Mouse (Mus musculus): Measurements from ENCODE around the gene Abl2.
"Not testable (repeated sequence)": the region's sequence is repeated elsewhere in the genome, so short reads cannot be mapped to it uniquely, and the experiment has no call there.

Abl2 gene

DNA sequence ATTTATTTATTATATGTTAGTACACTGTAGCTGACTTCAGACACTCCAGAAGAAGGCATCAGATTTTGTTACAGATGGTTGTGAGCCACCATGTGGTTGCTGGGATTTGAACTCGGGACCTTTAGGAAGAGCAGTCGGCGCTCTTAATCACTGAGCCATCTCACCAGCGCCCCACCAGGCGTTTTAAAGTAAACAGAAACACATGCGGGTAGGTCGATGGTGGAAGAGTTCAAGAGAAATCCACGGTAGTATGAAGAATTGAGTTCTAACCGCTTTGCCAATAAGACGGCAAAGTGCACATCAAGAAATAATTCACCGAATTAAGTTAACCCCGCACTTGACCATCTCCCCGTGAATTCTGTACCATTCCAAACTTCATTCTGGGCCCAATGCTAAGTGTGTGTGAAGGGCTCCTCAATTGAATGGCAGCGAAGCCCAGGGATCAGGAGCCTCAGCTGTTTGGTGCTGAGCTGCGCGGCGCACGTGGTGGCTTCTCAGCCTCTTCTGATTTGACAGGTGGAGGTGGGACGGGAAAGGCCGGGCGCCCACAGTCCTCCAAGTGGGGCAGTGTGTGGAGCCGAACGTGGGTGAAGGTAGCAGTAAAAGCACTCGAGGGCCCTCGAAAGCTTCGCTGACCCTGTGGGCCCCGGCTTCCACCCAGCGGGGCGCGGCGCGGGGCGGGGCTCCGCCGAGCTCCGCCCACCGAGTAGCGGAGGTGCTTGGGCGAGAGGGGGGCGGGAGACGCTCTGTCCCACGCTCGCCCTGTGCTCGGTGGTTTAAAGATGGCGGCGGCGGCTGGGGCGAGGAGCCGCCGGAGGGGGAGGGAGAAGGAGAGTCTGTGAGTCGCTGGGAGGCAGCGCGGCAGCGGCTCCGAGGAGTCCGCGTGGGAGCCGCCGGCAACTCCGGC is at the start of gene Abl2:
Gene Abl2 (plus strand): TSS at position 763 of the 907 bp plus-strand sequence.
- in situ Hi-C loops (cut with MboI, MseI) = no loop called here

DNA sequence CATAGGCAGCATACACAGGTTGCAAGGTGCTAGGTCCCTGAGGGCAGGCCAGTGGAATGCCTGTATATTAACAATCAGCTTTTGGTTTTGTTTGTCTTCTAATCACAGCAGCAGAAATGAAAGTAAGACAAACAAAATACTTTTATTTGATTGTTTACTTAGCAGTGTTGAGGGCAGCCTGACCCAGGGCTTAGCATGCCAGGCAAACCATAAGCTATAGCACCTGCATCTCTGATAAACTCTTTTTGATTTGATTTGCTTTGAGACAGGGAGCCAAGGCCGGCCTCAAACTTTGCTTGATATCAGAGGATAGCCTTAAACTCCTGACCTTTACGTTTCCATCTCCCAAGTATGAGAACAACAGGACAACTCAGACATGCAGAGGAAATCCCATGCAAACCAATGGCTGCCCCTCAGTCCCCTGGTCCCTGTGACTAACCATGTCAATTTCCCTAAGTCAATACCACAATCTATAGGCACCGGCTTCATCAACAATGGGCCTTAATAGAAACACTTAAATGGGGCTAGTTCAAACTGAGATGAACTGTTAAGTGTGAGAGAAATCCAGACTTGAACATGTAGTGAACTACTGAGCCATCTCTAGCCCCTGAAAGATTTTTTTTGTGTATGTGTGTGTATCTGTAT is 38.3 kb upstream of the Abl2 start:
- in situ Hi-C loops (cut with MboI, MseI) = no loop called here

DNA sequence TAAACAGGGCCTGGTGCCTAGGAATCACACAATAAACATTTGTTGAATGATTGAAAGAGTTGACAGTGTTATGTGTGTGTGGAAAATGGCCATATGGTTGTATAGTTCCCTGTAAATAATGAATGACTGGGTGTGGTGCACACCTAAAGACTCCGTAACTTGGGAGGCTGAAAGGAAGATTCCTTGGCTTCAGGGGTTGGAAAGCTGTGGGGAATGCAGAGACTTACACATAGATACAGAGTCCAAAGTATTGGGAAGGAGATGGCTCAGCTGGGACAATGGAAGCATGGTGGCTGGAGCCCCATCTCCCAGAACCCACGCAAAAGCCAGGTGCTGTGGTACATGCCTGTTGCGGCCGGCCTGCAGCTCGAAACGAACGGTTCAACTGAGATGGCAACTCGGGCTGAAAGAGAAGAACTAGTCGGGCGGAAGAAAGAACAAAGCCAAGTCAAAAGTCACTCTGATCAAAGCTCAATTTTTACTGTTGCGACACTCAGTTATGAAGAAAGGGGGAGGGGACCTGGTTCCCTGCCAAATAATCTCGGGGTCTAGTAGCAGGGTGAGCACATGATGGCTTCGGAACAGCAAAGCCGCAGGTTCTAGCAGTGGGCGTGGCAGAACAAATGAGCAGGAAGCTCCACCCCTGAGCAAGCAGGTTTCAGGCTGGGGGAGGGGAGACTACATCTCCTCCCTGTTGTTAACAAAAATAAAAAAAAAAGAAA is 36.6 kb upstream of the Abl2 start:
- in situ Hi-C loops (cut with MboI, MseI) = no loop called here

DNA sequence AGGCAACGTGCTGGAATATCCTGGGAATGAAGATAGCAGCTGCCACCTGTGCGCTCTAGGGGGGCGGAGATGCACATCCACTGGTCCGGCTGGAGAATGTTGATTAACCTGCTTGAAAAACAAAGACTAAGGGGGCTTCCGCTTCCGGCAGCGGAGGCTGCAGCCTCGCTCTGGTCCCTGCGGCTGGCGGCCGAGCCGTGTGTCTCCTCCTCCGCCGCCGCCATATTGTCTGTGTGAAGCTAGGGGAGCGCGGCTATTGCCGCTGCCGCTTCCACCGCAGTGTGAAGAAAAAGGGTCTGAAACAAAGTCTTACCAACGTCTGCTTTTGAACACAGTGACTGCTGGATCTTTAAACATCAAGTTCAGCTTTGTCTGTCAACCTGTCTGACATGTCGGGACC is 34.7 kb upstream of the Abl2 start, which contains the start of gene Gm10031:
Gene Gm10031 (plus strand): TSS at position 171 of the 400 bp plus-strand sequence.
- in situ Hi-C loops (cut with MboI, MseI) = not testable (repeated sequence)

DNA sequence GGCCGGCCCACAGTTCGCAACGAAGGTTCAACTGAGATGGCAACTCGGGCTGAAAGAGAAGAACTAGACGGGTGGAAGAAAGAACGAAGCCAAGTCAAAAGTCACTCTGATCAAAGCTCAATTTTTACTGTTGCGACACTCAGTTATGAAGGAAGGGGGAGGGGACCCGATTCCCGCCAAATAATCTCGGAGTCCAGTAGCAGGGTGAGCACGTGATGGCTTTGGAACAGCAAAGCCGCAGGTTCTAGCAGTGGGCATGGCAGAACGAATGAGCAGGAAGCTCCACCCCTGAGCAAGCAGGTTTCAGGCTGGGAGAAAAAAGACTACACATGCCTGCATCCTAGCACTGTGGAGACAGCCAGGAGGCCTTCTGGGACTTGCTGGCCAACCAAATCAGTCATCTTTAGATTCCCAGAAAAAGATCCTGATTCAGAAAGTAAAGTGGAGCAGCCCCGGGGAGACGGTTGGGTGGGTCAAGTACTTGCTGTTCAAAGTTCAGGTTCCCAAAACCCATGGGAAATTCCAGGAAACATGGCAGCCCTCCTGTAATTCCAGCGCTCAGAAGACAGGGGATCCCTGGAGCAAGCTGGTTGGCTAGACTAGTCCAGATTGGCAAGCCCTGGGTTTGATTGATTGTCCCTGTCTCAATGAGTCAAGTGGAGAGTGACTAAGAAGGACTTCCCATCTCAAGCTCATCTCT is 26.0 kb upstream of the Abl2 start:
- in situ Hi-C loops (cut with MboI, MseI) = not testable (repeated sequence)

DNA sequence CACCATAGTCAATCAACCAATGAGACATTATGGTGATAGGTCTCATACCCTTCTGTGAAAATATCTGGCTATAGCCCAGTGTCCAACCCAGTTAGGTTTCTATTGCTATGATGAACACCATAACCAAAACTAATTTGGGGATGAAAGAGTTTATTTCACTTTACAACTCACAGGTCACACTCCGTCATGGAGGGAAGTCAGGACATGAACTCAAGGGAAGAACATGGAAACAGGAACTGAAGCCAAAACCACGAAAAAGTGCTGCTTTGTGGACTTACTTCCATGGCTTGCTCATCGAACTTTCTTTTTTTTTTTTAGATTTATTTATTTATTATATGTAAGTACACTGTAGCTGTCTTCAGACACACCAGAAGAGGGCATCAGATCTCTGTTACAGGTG is 25.1 kb upstream of the Abl2 start:
- in situ Hi-C loops (cut with MboI, MseI) = no loop called here

DNA sequence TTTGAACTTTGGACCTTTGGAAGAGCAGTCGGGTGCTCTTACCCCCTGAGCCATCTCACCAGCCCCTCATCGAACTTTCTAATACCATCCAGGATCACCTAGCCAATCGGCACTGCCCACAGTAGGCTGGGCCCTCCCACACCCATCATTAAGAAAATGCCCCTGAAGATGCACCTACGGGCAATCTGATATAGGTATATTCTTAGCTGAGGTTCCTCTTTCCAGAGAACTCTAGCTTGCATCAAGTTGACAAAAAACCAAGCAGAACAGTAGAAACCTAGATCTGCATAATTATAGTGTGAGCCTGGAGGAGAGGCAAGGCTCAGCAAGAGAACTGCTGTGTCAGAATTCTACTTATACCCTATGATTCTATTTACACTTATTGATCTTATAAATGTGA is 24.7 kb upstream of the Abl2 start:
- in situ Hi-C loops (cut with MboI, MseI) = no loop called here

DNA sequence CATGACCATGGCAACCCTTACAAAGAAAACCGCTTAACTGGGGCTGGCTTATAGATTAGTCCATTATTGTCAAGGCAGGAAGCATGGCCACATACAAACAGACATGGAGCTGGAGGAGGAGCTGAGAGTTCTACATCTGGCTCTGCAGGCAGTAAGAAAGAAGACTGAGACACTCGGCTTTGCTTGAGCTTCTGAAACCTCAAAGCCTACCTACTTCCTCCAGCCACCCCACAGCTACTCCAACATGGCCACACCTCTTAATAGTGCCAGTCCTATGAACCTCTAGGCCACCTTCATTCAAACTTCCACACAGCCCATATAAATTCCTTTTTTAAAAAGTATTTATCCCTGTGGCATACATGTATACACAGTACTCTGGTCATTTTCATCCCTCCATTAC is 21.6 kb upstream of the Abl2 start:
- in situ Hi-C loops (cut with MboI, MseI) = loop anchor here (5.0 kb wide), 1 partner anchor 95 kb away; no protein-coding TSS in a partner anchor

DNA sequence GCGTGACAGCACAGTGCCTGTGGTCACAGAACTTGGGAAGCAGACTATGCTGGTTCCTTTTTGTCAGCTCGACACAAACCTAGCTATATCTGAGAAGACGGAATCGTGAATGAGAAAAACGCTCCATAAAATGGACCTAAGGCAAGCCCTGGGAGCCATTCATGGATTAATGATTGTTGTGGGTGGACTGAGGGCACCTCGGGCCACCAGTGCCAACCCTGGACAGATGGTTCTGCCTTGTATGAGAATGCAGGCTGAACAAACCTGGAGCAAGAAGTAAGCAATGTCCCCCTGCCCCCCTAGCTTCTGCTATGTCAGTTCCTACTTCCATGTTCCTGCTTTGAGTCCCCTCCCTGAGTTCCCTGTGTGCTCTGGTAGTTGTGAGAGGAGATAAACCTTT is 20.9 kb upstream of the Abl2 start:
- in situ Hi-C loops (cut with MboI, MseI) = loop anchor here (5.0 kb wide), 1 partner anchor 95 kb away; no protein-coding TSS in a partner anchor

DNA sequence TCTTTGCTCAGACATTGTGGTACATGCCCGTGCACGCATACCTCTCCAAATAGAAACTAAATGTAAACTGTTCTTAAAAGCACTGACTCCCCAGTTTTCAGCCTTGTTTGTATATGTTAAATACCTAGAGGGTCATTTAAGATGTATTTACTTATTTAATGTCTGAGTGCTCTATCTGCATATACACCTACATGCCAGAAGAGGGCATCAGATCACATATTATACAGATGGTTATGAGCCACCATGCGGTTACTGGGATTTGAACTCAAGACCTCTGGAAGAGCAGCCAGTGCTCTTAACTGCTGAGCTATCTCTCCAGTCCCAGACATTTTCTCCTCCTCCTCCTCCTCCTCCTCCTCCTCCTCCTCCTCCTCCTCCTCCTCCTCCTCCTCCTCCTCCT is 20.2 kb upstream of the Abl2 start:
- in situ Hi-C loops (cut with MboI, MseI) = loop anchor here (5.0 kb wide), 1 partner anchor 94 kb away; no protein-coding TSS in a partner anchor

DNA sequence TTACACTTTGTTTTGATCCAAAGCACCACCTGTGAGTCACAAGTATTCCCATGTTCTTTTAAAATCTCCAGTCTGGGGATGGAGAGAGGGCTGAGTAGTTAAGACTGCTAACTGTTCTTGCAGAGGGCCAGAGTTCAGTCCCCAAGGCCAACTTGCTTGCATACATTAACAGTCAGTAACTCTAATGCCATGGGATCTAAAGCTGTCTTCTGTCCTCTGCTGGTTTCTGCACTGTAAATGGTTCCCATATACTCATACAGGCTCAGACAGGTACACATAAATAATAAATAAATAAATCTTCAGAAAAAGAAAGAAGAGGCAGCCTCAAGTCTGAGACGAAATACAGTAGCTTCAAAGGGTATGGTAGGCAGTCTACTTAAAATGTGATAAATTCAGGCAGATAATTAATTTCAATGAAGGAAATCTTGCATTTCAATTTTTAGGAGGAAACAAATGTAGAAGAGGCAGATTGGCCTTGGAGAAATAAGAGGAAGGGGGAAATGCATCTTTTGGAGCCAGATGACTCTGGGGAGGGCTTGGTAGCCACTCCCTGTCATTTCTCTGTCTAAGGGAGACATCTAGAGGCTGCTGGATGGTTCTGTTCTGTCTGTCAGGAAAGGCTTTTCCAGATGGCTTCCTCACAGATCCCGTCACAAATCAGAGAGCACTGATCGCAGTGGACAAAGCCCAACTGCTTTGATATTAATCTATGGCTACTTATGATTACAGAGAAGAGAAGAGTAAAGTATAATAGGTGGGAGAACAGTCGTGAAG is 18.6 kb upstream of the Abl2 start:
- in situ Hi-C loops (cut with MboI, MseI) = loop anchor here (5.0 kb wide), 1 partner anchor 92 kb away; no protein-coding TSS in a partner anchor

DNA sequence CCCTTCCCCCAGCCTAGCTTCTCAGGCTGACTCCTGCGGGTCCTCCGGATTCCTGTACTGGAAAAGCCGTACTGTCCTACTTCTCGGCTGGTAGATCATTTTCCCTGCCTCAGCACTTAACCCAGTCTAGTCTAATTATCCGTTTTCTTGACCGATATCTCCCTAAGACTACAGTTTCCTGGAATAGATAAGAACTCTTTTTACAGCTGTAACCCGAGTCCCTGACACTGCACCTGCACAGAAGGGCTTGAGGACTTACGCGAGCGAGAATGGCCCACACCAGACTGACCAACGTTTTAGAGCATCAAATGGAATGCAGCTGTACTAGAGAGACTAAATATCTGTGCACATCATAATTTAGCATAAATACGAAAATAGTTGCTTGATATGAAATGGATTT is 14.6 kb upstream of the Abl2 start:
- in situ Hi-C loops (cut with MboI, MseI) = no loop called here

DNA sequence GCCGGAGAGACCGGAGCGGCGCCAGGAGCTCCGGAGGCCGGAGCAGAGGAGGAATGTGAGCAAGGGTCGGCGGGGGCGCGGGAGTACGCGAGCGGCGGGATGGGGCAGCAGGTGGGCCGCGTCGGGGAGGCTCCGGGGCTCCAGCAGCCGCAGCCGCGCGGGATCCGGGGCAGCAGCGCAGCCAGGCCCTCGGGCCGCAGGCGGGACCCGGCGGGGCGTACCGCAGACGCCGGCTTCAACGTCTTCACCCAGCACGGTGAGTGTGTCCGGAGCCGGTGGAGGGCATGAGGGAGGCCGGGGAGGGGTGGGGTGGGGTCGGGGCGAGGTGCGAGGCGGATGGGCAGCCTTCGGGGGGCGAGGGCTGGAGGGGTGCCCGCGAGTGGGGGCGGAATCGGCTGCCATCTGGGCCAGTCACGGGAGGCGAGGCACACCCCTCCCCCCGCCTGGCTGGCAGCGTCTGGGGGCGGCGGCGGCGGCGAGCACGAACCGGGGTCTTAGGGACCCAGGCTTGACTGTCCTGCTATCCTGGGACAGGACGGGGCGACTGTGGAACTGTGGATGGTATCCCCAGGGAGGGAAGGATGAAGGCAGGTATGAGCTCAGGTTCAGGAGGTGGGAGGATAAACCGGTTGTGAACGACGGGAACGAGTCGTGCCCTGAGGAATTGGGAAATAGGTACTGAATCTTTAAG is 509 bp downstream of the Abl2 start:
- in situ Hi-C loops (cut with MboI, MseI) = no loop called here

DNA sequence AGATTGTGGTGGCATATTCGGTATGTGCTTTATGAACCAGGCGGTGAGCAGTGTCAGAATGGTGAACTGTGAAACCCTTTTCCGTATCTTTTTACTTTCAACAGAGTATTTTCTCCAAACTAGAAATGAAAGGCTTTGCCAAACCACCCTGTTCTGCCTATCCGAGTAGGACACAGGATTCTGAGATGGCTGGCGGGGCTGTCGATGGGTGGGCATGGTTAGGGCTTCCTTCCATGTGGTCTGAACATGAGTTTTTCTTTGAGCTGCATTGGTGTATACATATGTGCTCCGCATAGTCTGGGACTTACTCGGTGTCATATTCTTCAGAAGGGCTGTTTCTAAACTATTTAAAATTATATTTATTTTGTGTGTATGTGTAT is 1.0 kb downstream of the Abl2 start:
- in situ Hi-C loops (cut with MboI, MseI) = no loop called here

DNA sequence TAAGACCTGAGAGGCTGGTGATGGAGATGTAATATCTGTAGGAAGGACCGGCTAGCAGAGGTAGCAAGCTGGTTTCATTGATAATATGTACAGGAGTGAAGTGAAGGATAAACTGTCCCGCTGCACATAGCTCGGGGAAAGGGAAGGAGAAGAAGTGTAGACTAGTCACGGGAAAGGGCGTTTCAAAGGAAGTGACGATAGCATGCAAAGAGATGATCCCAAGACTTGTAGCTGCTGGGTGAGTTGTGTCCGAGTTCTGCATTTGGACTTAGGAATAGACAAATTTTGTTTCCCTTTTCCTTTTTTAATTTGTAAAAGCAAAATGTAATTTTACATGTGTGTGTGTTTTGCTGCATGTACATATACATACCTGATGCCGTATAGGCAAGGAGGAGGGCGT is 1.9 kb downstream of the Abl2 start:
- in situ Hi-C loops (cut with MboI, MseI) = no loop called here

DNA sequence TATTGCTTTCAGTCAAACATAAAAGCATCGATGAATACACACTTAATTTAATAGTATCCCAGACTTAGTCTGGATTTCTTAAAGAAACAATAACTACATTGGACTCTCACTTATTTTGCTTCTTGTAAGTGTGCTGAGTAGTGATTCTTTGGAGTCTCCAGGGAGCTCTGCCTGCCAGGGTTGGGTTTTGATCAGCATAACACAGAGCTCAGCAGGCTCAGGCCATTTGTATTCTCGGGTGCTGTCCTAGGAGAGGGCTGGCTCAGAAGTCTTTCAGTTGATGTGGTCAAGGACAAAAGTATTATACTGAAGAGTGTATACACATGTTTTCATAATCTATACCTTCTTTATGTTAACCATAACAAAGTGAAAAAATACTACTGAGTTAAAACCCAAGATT is 6.7 kb downstream of the Abl2 start:
- in situ Hi-C loops (cut with MboI, MseI) = no loop called here

DNA sequence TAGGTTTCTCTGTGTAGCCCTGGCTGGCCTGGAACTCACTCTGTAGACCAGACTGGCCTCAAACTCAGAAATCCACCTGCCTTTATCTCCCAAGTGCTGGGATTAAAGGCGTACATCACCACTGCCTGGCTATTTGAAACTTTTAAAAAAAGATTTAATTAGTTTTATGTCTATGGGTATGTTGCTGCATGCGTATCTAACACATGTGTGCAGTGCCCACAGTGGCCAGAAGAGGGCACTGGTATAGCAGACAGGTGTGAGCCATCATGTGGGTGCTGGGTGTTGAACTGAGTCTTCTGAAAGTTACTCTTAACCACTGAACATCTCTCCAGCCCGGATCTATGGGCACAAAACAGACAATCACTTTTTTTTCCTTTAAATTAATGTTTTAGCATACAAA is 7.5 kb downstream of the Abl2 start:
- in situ Hi-C loops (cut with MboI, MseI) = no loop called here

DNA sequence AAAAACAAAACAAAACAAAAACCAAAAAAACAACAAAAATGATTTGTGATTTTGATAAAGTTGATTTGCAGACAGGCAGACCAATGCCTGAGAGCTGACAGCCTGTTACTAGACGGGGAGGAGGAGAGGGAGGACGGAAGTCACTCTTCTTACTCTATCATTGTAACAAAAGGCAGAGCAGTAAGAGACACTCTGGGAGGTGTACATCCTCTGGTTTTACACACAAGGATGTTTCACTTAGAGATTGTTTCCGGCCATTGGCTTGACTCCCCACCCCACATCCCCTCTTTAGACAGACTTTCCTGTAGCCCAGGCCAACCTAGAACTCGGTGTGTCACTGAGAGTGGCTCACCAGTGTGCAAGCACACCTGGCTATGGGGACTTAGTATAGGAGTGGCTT is 11.0 kb downstream of the Abl2 start:
- in situ Hi-C loops (cut with MboI, MseI) = loop anchor here (5.0 kb wide), 1 partner anchor 82 kb away; no protein-coding TSS in a partner anchor

DNA sequence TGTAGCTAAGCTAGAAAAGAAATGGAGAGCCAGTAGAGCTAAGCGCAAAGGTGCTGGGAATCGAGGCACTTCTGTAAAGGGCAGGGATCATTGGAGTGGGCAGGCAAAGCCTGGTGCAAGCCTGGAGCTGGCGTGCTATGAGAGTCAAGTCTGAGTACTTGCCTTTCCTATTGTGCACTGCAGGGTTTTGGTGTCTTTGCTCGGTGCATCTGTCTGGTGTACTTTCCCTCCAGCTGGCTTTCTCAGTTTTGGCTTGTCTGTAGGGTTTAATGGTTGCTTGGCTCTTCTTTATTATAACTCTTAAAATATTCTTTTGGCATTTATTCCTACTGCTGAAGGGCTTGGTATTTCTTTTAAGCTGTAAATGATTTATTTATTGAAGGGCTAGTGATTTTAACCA is 14.4 kb downstream of the Abl2 start:
- in situ Hi-C loops (cut with MboI, MseI) = loop anchor here (5.0 kb wide), 1 partner anchor 86 kb away; no protein-coding TSS in a partner anchor

DNA sequence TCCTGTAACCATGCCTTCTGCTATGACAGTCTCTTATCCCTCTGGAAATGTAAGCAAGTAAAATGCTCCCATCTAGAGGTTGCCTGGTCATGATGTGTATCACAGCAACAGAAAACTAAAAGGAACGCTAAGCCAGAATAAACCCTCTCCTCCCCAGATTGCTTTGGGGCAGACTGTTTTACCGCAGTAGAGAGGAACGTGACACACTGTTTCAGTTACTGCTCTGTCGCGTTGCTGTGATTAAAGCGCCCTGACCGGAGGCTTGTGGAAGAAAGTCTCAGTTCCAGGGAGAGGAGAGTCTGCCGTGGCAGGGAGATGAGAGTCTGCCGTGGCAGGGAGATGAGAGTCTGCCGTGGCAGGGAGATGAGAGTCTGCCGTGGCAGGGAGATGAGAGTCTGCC is 22.6 kb downstream of the Abl2 start:
- in situ Hi-C loops (cut with MboI, MseI) = no loop called here

Measured in regulatory T cell (primary cell).